Mouse (Mus musculus): ENCODE data around the gene Ino80b. TPM values are rescaled to one million over a fixed set of nuclear protein-coding genes. Genes with fewer than 3 reads are reported as not detected.

Ino80b gene
- polyA plus RNA-seq, 2 experiments: 14.7 to 35.9 TPM

- Histone ChIP-seq H3K4me1 (ENCODE audit: control insufficient read depth, insufficient read depth, low read length) (peaks cover 6% of the 10 kb centered on the region), H3K4me2 (replicated peaks; ENCODE audit: low read depth, low read length, severe bottlenecking) (no peak overlapping the region), H3K27ac (replicated peaks; ENCODE audit: low read depth, low read length) (no peak overlapping the region), H3K27me3 (ENCODE audit: control insufficient read depth, insufficient read depth, low read length) (no peaks in the 10 kb centered on the region), H3K9me3 (ENCODE audit: control insufficient read depth, low read length) (no peaks in the 10 kb centered on the region), H3K4me3 (replicated peaks; ENCODE audit: low read length) (no peak overlapping the region), H3K36me3 (ENCODE audit: control insufficient read depth, insufficient read depth, low read length) (peaks cover 72% of the 10 kb centered on the region), H3K9ac (ENCODE audit: low read depth, low read length, severe bottlenecking) (no peak overlapping the region)
- TF ChIP-seq POLR2A (IDR thresholded peaks at IDR 0.05; ENCODE audit: borderline replicate concordance, extremely low read depth, insufficient read depth, insufficient read length): no peak
- ATAC-seq (ENCODE audit: low FRiP score, low read depth) (no peak), DNase-seq (ENCODE audit: low spot score) (no peak)
- WGBS: 52% methylated on average over 6 of the region's 7 CpGs
Measured at GRCm38 (mm10) chr6:83147280-83147679, 22.0 kb upstream of the Ino80b start.

- no peaks in the 10 kb centered on the region for H3K27me3 ChIP-seq (ENCODE audit: control insufficient read depth, insufficient read depth, low read length)
- peaks cover 59% of the 10 kb centered on the region for H3K36me3 ChIP-seq (ENCODE audit: control insufficient read depth, insufficient read depth, low read length)
- no peak overlapping the region for H3K27ac ChIP-seq (replicated peaks; ENCODE audit: low read depth, low read length)
- DNase-seq (ENCODE audit: low spot score) (no peak), ATAC-seq (ENCODE audit: low FRiP score, low read depth) (no peak)
- H3K4me2 ChIP-seq (replicated peaks; ENCODE audit: low read depth, low read length, severe bottlenecking): no peak overlapping the region
- H3K4me1 ChIP-seq (ENCODE audit: control insufficient read depth, insufficient read depth, low read length): peaks cover 15% of the 10 kb centered on the region
- WGBS: 54% methylated on average over 8 of the region's 9 CpGs
- H3K9me3 ChIP-seq (ENCODE audit: control insufficient read depth, low read length): no peaks in the 10 kb centered on the region
- H3K9ac ChIP-seq (ENCODE audit: low read depth, low read length, severe bottlenecking): peak overlapping the region; percentile 25; the same call in 1 of the 2 replicates
- no peak overlapping the region for H3K4me3 ChIP-seq (replicated peaks; ENCODE audit: low read length)
- TF ChIP-seq POLR2A (IDR thresholded peaks at IDR 0.05; ENCODE audit: borderline replicate concordance, extremely low read depth, insufficient read depth, insufficient read length): no peak
Measured at GRCm38 (mm10) chr6:83145805-83146204, 20.6 kb upstream of the Ino80b start.

GRCm38 (mm10) chr6:83145209-83145608 lies 20.0 kb upstream of the Ino80b start:
- H3K4me3 ChIP-seq (replicated peaks; ENCODE audit: low read length): no peak overlapping the region
- peaks cover 53% of the 10 kb centered on the region for H3K36me3 ChIP-seq (ENCODE audit: control insufficient read depth, insufficient read depth, low read length)
- no peak overlapping the region for H3K4me2 ChIP-seq (replicated peaks; ENCODE audit: low read depth, low read length, severe bottlenecking)
- H3K9me3 ChIP-seq (ENCODE audit: control insufficient read depth, low read length): no peaks in the 10 kb centered on the region
- ATAC-seq (ENCODE audit: low FRiP score, low read depth) (no peak), DNase-seq (ENCODE audit: low spot score) (no peak)
- H3K9ac ChIP-seq (ENCODE audit: low read depth, low read length, severe bottlenecking): no peak overlapping the region
- 85% methylated on average over 2 of the region's 2 CpGs for WGBS
- no peak overlapping the region for H3K27ac ChIP-seq (replicated peaks; ENCODE audit: low read depth, low read length)
- H3K4me1 ChIP-seq (ENCODE audit: control insufficient read depth, insufficient read depth, low read length): peaks cover 15% of the 10 kb centered on the region
- no peak for TF ChIP-seq POLR2A (IDR thresholded peaks at IDR 0.05; ENCODE audit: borderline replicate concordance, extremely low read depth, insufficient read depth, insufficient read length)
- no peaks in the 10 kb centered on the region for H3K27me3 ChIP-seq (ENCODE audit: control insufficient read depth, insufficient read depth, low read length)

- ATAC-seq (ENCODE audit: low FRiP score, low read depth): no peak
- 48% methylated on average over 11 of the region's 11 CpGs for WGBS
- peaks cover 33% of the 10 kb centered on the region for H3K36me3 ChIP-seq (ENCODE audit: control insufficient read depth, insufficient read depth, low read length)
- peaks cover 36% of the 10 kb centered on the region for H3K4me1 ChIP-seq (ENCODE audit: control insufficient read depth, insufficient read depth, low read length)
- DNase-seq (ENCODE audit: low spot score): no peak
- H3K27ac ChIP-seq (replicated peaks; ENCODE audit: low read depth, low read length): no peak overlapping the region
- 0 out of 2 replicates have a peak overlapping the region, but pooled peaks have one; percentile 28 for H3K9ac ChIP-seq (ENCODE audit: low read depth, low read length, severe bottlenecking)
- no peaks in the 10 kb centered on the region for H3K9me3 ChIP-seq (ENCODE audit: control insufficient read depth, low read length)
- H3K4me2 ChIP-seq (replicated peaks; ENCODE audit: low read depth, low read length, severe bottlenecking): no peak overlapping the region; the same call in 1 of the 2 replicates
- H3K4me3 ChIP-seq (replicated peaks; ENCODE audit: low read length): no peak overlapping the region
- TF ChIP-seq POLR2A (IDR thresholded peaks at IDR 0.05; ENCODE audit: borderline replicate concordance, extremely low read depth, insufficient read depth, insufficient read length): no peak
- H3K27me3 ChIP-seq (ENCODE audit: control insufficient read depth, insufficient read depth, low read length): no peaks in the 10 kb centered on the region
Measured at GRCm38 (mm10) chr6:83142886-83143285, 17.7 kb upstream of the Ino80b start.

- Histone ChIP-seq H3K4me3 (replicated peaks; ENCODE audit: low read length) (peak overlapping the region; percentile 23), H3K27me3 (ENCODE audit: control insufficient read depth, insufficient read depth, low read length) (no peaks in the 10 kb centered on the region), H3K36me3 (ENCODE audit: control insufficient read depth, insufficient read depth, low read length) (peaks cover 27% of the 10 kb centered on the region), H3K9ac (ENCODE audit: low read depth, low read length, severe bottlenecking) (peak overlapping the region; percentile 51), H3K4me1 (ENCODE audit: control insufficient read depth, insufficient read depth, low read length) (peaks cover 37% of the 10 kb centered on the region), H3K9me3 (ENCODE audit: control insufficient read depth, low read length) (no peaks in the 10 kb centered on the region), H3K27ac (replicated peaks; ENCODE audit: low read depth, low read length) (no peak overlapping the region), H3K4me2 (replicated peaks; ENCODE audit: low read depth, low read length, severe bottlenecking) (peak overlapping the region; percentile 55)
- ATAC-seq (ENCODE audit: low FRiP score, low read depth): no peak
- 8% methylated on average over 33 of the region's 41 CpGs for WGBS
- TF ChIP-seq POLR2A (IDR thresholded peaks at IDR 0.05; ENCODE audit: borderline replicate concordance, extremely low read depth, insufficient read depth, insufficient read length): no peak
- no peak for DNase-seq (ENCODE audit: low spot score)
Measured at GRCm38 (mm10) chr6:83142211-83142731, 17.0 kb upstream of the Ino80b start.

Measured in limb, embryonic 14.5 days (tissue).